Mouse (Mus musculus) skeletal muscle tissue, adult 2 months (tissue): ENCODE measurements around the gene Dync1h1.
"Not testable (repeated sequence)": the region's sequence is repeated elsewhere in the genome, so short reads cannot be mapped to it uniquely, and the experiment has no call there.

Source experiments
- DNase-seq: peaks from one replicate; pipeline ENCODE4 v3.0.0-alpha.2; 2012; ENCODE audit warnings: low read depth, low spot score

Gene Dync1h1

DNA sequence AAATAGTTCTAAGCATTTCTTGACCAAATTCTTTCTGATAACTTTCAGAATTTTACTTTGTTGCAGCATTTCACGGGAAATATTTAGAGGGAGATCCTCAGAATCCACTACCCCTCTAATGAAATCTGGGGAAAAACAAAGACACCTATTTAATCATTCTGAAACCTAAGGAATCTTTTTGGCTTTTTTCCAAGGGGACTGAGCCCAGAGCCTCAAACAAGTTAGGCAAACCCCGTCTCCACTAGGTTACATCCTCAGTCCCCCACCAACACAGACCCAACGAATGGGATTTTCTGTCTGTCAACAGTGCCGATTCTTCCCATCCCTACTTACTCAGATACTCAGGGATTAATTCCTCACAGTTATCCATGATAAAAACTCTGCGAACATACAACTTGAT, 92.1 kb downstream of the Dync1h1 start:
- DNase-seq, result not testable (repeated sequence)

DNA sequence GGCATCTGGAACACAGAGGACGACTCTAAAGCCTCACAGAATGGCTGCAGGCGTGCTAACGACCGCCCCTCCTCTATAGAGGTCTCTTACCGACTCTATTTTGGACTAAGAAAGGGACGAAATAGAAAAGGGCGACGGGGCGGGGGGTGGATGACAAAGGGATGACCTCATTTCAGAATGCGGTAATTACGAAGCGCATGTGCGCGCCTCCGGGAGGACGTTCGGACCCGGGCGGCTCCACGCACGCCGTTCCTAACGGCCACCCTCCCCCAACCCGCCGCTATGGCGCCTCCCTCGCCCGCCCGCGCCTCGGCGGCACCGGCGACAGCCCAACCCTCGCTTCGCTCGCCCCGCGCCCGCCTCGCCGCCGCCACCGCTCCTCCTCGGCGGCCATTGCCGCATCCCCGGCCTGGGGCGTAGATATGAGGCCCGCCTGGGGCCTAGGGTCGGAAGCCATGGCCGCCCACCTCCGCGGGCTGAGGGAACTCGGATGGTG, 94.5 kb downstream of the Dync1h1 start:
- no peak for DNase-seq

DNA sequence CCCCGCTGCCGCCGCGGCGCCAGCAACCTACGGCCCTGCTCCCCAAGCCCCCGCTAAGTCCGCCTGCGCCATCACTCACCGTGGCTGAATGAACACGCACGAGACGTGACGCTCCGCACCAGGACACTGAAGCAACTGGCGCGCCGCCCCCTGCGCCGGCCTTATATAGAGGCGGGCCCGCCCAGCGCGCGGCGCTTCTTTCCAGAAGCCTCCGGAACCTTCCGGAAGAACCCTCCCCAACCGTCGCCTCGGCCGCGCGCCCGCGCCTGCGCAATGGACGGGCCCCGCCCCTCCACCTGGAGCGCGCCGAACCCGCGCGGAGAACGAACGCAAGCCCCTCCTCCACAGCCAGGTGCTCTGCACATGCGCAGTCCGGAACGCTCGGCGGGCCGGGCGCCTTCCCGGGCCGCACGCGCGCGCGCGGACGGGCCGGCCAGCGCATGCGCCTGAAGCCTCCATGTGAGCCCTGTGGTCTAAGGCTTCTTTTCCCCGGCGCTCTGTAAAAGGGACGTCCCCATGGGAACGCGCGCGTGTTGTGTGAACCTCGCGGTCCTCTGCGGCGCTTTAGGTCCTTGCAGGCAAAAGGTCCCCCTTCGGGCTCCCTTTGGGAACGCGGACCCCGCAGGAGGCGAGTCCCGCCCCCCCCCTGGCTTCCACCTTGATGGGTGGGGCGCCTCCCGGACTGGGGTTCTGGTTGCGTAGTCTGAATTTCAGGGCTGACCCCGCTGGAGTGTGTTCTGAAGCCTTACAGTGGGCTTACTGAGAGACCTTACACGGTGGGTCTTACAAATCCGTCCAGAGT, 95.1 kb downstream of the Dync1h1 start:
- peak; percentile 98 for DNase-seq

DNA sequence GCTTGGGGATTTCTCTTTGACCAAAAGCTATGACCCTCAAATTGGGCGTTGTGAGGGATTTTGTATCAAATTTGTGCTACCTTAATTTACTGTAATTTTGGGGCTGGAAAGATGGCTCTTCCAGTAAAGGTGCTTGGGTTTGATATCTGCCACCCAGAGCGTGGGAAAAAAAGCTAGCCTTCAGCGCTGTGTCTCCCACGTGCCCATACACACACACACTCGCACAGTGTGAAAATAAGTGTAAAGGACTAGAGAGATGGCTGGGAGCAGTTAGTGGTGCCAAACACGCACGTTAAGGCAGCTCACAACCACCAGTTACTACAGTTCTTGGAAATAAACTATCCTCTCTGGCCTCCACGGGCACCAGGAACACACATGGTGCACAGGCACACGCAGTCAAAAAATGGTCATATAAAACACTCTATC, 95.7 kb downstream of the Dync1h1 start:
- no peak for DNase-seq

DNA sequence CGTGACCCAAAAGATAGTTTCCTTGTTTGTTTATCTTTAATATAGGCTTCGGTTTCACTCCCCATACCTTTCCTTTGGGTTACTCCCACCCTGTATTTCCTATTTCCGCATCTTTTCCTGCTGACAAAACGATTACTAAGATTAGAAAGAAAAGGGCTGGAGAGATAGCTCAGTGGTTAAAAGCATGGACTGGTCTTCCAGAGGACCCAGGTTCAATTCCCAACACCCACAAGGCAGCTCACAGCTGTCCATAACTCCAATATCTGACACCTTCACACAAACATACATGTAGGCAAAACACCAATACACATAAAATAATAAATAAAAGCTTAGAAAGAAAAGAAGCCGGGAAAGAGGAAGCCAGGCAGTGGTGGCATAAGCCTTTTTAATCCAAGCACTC, 96.2 kb downstream of the Dync1h1 start:
- no peak for DNase-seq

DNA sequence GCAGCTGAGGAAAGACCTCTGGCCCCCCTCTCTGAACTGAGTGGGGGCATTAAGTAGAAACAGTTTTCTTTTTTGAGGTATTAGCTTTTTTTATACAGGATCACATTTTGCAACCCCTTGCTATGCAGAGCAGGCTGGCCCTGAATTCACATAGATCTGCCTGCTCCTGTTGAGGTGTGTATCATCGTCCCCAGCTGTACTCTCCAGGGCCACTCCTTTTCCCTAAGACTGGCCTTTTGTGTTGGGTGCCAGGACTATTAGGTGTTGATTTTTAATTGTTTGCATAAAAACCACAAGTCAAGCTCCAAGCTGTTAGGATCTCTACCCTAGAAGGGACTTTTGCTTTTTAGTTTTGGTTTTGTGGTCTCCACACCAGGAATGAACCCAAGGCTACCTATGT, 96.8 kb downstream of the Dync1h1 start:
- DNase-seq, result no peak

DNA sequence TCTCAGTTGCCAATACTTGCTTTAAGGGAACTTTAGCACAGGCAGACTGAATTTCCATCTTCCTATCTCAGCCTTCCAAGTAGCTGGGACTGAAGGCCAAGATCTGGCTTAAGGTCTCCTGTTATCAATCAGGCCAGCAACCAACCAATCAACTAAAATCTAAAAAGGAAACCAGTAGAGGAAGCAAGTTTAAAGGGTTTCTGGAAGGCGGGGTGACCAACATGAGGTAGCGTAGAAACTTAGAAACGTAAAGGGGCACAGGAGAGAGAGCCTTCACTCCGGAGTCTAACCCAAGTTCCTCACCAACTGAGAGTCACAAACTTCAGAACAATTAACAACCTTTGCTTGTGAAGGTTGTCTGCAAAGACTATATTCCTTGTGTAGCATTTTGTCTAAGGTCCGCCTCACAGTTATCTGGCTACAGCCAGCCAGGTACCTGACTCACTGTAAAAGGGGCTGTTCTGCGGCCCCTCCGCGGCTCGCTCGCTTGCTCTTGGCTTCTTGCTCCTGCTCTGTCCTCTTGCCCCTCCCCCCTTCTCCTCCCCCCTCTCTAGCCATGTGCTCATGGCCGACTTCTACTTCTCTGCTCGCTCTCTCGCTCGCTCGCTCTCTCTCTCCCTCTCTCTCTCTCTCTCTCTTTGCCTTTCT, 97.4 kb downstream of the Dync1h1 start:
- no peak for DNase-seq

DNA sequence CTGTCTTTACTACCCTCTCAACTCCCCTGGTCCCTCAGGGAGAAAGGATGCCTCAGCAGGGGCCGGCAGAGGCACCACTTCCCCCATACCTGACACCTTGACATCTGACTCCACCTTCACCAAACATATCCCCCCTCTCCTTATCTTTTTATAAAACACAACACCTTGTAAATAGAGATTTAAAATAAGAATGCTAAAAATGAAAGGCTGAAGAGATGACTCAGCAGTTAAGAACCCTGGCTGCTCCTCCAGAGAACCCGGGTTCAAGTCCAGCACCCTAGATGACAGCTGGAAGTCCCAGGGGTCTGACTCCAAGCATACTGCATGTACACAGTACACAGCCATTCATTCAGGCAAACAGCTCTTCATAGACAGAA, 97.9 kb downstream of the Dync1h1 start:
- DNase-seq, result no peak

DNA sequence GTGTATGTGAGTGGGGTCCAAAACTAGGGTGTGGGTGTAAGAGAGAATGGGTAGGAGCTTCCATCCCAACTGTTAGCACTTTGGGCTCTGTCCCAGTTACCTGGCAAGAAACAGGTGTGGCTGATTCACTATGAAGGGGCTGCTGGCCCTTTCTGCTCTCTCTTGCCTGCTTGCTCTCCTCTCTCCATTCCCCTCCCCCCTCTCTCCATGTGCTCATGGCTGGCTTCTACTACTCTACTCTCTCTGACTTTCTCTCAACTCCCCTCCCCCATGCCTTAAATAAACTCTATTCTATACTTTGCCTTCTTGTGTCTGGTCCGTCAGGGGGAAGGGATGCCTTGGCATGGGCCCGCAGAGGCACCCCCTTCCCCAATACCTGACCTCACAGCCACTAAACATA, 99.5 kb downstream of the Dync1h1 start:
- no peak for DNase-seq

DNA sequence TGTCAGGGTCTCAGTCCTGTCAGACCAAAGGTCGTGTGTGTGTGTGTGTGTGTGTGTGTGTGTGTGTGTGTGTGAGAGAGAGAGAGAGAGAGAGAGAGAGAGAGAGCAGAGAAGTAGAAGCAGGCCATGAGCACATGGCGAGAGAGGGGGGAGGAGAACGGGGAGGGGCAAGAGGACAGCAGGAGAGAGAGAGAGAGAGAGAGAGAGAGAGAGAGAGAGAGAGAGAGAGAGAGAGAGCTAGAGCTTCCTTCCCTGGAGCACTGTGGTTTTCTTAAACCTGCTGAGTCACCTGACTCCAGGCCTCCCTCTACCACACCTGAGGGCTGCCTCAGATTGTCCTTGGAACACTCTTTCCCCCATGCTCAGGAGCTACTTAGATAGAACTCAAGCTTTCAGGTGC, 100.1 kb downstream of the Dync1h1 start:
- not testable (repeated sequence) for DNase-seq

DNA sequence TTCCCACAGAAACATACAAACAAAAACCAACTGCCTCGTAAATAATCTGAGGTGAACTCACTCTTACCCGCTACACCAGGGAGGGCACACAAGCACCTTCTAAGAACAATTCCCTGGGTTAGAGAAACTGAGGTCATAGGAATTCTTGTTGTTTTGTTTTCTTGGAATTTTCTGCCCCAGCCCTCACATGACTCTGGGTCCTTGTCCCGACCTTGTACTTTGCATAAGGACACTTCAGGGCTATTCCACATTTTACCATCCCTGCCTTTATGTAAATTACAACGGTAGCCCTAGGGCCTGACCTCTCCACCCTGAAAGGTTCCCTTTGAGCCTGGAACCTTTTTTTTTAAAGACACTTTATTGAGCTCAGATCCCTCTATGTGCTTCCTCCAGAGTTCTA, 101.3 kb downstream of the Dync1h1 start, which contains the start of gene Hsp90aa1:
Gene Hsp90aa1 (minus strand): TSS at position 173 of the 400 bp plus-strand sequence.
- no peak for DNase-seq

DNA sequence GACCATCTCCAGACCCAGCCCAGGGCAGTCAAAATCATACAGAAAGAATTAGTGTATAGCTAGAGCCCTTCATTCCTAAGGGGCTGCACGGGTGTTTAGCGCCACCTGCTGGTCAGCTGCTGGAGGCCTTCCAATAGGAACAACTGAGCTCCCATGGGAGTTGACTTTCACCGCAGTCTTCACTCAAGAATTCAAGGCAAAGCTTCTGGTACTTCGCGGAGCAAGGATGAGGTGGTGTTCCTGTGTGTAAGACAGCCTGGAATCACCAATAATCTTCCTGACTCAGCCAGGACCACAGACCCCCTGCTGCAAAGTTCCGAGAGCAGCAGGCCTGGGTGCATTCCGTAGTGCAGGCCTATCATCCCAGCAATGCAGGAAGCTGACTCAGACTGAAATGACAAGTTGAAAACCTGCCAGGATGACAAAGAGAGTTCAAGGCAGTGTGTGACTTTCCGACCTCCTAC, 101.8 kb downstream of the Dync1h1 start:
- peak; percentile 75 for DNase-seq

DNA sequence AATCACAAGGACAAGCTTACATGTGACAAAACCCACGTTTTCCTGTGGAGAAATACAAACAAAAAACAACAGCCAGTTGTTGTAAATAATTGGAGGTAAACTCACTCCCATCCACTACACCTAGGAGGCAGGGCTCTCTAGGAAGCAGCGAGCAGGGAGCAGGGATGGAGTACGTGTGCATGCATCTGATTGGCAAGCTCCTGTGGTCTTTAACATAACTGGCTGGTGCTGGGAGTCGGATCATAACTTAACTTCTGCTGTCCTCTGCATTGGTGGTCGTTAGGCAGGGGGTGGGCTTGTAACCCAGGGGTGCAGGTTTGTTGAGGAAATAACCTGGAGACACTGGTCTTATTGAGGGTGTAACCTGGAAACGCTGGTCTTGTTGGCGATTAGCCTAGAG, 102.4 kb downstream of the Dync1h1 start:
- DNase-seq, result no peak

DNA sequence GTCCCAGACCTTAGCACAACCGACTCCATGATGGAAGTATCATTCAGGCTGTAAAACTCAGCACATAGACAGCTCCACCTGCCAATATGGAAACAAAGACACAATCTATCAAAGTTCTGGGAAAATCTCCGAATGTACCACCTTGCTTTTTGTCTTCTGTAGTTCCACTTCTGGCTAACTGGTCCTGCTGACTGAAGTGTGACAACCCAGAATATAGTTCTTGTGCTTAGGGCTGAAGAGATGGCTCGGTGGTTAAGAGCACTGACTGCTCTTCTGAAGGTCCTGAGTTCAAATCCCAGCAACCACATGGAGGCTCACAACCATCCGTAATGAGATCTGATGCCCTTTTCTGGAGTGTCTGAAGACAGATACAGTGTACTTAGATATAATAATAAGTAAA, 104.2 kb downstream of the Dync1h1 start:
- not testable (repeated sequence) for DNase-seq

DNA sequence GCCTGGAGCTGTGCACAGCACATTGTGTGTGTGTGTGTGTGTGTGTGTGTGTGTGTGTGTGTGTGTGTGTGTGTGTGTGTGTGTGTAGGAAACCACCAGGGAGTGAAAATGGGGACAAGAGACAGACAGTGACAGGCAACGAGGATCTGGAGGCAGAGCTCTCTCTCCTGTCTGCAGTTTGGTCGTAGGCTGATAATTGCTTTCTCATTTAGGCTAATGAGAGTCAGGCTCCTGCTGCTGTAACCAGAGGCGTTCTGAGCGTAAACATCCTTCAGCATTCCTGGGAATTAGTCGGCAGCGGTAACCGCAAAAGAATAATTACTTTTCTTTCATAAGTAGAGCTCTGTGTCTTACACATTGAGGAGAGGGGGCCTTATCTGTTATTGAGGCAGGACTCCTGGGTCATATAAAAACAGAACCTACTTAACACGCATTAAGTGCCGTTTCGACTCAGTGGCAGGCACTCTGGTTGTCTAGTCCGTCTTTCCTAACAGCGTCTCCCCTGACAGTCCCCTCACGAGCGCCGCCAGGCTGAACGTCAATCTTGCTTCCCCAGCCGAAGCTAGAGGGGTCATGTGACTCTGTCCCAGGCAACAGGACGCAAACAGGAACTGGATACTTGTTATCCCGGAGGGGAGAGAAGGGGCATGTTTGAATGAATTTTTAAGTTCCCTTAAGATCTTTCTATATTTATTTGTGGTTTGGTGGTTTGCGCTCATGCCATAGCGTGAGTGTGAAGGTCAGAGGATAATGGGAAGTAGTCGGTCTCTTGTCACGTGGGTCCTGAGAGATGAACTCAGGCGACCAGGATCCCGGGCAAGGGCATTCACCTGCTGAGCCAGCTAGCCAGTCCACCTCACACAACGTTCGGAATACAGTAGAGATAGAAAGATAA, 105.3 kb downstream of the Dync1h1 start:
- DNase-seq, result peak; percentile 73

DNA sequence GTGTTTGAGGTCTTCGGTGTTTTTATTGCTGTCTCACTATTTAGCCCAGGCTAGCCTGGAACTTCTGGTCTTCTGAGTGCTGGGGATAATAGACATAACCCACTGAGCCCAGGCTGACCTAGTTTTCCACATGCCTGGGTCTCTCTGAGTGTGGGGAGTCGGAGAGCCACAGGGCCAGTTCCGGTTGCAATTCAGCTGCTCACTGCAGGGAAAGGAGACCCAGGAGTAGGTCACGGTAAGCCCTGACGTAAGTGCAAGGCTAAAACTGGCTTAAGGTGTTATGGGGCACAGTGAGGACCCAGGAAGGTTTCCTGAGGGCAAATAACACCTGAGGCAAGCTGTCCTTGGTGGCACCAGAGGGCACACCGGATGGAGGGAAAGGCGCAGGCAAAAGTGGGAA, 106.2 kb downstream of the Dync1h1 start:
- no peak for DNase-seq

DNA sequence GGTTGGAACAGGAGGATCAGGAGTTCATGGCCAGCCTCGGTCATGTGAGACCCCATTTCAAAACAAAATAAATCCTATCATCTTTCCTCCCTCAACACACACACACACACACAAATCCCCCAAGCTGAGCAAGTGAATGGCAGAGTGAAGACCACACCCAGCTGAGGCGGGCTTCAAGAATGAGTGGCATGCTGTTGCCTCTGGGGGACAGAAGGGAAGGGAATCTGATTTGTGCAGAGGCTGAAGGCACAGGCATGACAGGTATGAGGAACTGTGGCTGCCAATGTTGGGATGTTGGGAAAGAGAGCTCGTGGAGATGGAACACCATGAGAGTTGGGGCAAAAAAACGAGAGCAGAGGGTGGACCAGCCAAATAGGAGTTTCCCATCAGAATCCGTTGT, 110.0 kb downstream of the Dync1h1 start:
- DNase-seq, result no peak

DNA sequence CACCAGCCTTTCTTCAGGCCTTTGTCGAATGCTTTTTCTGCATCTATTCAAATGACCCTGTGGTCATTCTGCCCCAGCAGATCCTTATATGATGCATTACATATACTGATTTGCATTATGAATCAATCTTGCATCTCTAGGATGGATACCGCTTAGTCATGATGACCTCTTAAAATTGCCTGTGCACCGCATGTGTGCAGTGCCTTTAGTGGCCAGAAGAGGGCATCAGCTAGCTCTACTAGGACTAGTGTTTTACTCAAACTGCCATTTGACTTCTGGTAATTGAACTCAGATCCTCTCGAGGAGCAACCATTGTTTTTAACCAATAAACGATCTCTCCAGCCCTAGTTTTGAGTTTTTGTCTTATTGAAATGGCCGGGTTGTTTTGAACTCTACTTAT, 112.5 kb downstream of the Dync1h1 start:
- no peak for DNase-seq

DNA sequence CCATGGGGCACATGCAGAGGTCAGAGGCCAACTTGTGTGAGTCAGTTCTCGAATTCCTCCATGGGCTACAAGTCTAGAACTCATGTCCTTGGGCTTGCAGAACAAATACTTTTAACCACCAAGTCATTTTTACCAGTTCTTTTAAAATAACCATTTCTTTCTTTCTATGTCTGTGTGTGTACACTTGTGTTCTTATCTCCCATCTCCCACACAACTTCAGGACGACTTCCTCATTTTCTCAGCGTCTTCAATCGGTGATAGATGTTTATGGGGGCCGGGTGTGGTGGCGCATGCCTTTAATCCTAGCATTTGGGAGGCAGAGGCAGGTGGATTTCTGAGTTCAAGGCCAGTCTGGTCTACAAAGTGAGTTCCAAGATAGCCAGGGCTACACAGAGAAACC, 113.0 kb downstream of the Dync1h1 start:
- no peak for DNase-seq

DNA sequence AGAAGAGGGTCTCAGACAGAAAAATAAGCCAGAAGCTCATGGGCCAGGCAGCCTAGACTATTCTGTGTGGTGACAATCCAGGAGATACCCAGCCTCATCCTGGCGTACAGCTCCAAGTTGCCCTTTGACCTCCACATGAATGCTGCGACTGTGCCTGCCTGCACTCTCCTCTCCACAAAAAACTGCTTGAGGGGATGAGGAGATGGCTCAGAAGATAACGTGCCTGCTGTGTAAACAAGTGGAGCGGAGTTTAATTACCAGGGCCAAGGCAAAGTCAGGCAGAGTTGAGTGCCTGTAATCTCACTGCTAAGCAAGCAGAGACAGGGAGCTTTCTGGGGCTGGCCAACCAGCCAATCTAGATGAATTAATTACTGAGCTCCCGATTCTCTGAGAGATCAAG, 114.8 kb downstream of the Dync1h1 start:
- no peak for DNase-seq
